Mouse (Mus musculus) activated CD4-positive, CD25-positive, alpha-beta regulatory T cell, adult 4 months (primary cell): ENCODE results near the gene Myadml2. TPM values are rescaled to one million over a fixed set of nuclear protein-coding genes. Genes with fewer than 3 reads are reported as not detected.

Experiments used
- ATAC-seq: one replicate; pipeline ENCODE4 v1.8.0; 2017
- polyA plus RNA-seq, 2 experiments: library from polyadenylated mRNA; unstranded; fragments of 100-300 nt; shearing (Covaris generic); gene quantifications; one replicate each; pipeline ENCODE4 v1.2.1; 2017

Myadml2 gene
- polyA plus RNA-seq, 2 experiments from 2014 or later: not detected

GRCm38 (mm10) chr11:120609250-120609649, 38.7 kb downstream of the Myadml2 start:
- no peak for ATAC-seq

GRCm38 (mm10) chr11:120608241-120609034, 39.5 kb downstream of the Myadml2 start, which contains the start of gene Npb:
TSS of gene Npb (plus strand) at chr11:120608477.
- ATAC-seq: no peak

- ATAC-seq: no peak
Measured at GRCm38 (mm10) chr11:120606764-120607163, 41.2 kb downstream of the Myadml2 start.

- ATAC-seq: no peak
Measured at GRCm38 (mm10) chr11:120605667-120606066, 42.3 kb downstream of the Myadml2 start.

- ATAC-seq: no peak
Measured at GRCm38 (mm10) chr11:120603545-120603944, 44.4 kb downstream of the Myadml2 start.

GRCm38 (mm10) chr11:120600716-120601115, 47.2 kb downstream of the Myadml2 start:
- peak; percentile 30 for ATAC-seq

GRCm38 (mm10) chr11:120598990-120599549, 48.9 kb downstream of the Myadml2 start:
- no peak for ATAC-seq

- ATAC-seq: peak; percentile 86
Measured at GRCm38 (mm10) chr11:120598283-120598989, 49.5 kb downstream of the Myadml2 start, which contains the start of the genes Alyref and Anapc11. TSS of gene Alyref (minus strand) at chr11:120598365. TSS of gene Anapc11 (plus strand) at chr11:120598421.

- ATAC-seq: peak; percentile 7
Measured at GRCm38 (mm10) chr11:120597240-120598235, 50.4 kb downstream of the Myadml2 start.

Other genes starting within 250 kb of the Myadml2 start
- gene Nploc4, start 210.4 kb downstream of the Myadml2 start, polyA plus RNA-seq: 1 to 10 TPM; 9.1 to 9.7 TPM
- gene Tspan10, start 205.5 kb downstream of the Myadml2 start, polyA plus RNA-seq: not detected
- gene Pde6g, start 194.7 kb downstream of the Myadml2 start, polyA plus RNA-seq: under 1 TPM in 1 of 2 experiments, not detected in 1; 0.38 TPM
- 1 to 10 TPM; 7.5 to 8.5 TPM for gene Oxld1, start 190.1 kb downstream of the Myadml2 start, polyA plus RNA-seq
- gene Ccdc137, start 190.0 kb downstream of the Myadml2 start, polyA plus RNA-seq: 10 to 100 TPM; 15.6 to 22.7 TPM
- gene Arl16, start 180.6 kb downstream of the Myadml2 start, polyA plus RNA-seq: 10 to 100 TPM; 24.4 to 30.8 TPM
- gene Mrpl12, start 163.5 kb downstream of the Myadml2 start, polyA plus RNA-seq: 10 to 100 TPM; 73.5 to 74.7 TPM
- gene Slc25a10, start 156.3 kb downstream of the Myadml2 start, polyA plus RNA-seq: 10 to 100 TPM in 1 of 2 experiments, 1 to 10 TPM in 1; 9.7 to 12.3 TPM
- not detected for gene Gcgr, start 117.5 kb downstream of the Myadml2 start, polyA plus RNA-seq
- gene Mcrip1, start 98.4 kb downstream of the Myadml2 start, polyA plus RNA-seq: 100 to 1,000 TPM; 121 to 128 TPM
- not detected for gene Ppp1r27, start 97.0 kb downstream of the Myadml2 start, polyA plus RNA-seq
- 100 to 1,000 TPM; 140 to 160 TPM for gene P4hb, start 74.9 kb downstream of the Myadml2 start, polyA plus RNA-seq
- 100 to 1,000 TPM; 601 to 860 TPM for gene Arhgdia, start 66.5 kb downstream of the Myadml2 start, polyA plus RNA-seq
- gene Alyref, start 49.8 kb downstream of the Myadml2 start, polyA plus RNA-seq: 10 to 100 TPM; 18.9 to 51.6 TPM
- 100 to 1,000 TPM; 112 to 117 TPM for gene Anapc11, start 49.7 kb downstream of the Myadml2 start, polyA plus RNA-seq
- not detected for gene Npb, start 39.7 kb downstream of the Myadml2 start, polyA plus RNA-seq
- 100 to 1,000 TPM in 1 of 2 experiments, 10 to 100 TPM in 1; 84.5 to 112 TPM for gene Pcyt2, start 30.2 kb downstream of the Myadml2 start, polyA plus RNA-seq
- gene Sirt7, start 22.9 kb downstream of the Myadml2 start, polyA plus RNA-seq: 10 to 100 TPM; 50.8 to 61.8 TPM
- 10 to 100 TPM; 10.7 to 14.3 TPM for gene Mafg, start 14.6 kb downstream of the Myadml2 start, polyA plus RNA-seq
- gene Pycr1, start 4.4 kb downstream of the Myadml2 start, polyA plus RNA-seq: under 1 TPM in 1 of 2 experiments, not detected in 1; 0.48 TPM
- not detected for gene Notum, start 13.0 kb upstream of the Myadml2 start, polyA plus RNA-seq
- gene Aspscr1, start 24.8 kb upstream of the Myadml2 start, polyA plus RNA-seq: 100 to 1,000 TPM in 1 of 2 experiments, 10 to 100 TPM in 1; 78.1 to 110 TPM
- gene Cenpx, start 65.6 kb upstream of the Myadml2 start, polyA plus RNA-seq: 100 to 1,000 TPM; 163 to 165 TPM
- 10 to 100 TPM; 19.7 to 24.1 TPM for gene Lrrc45, start 65.8 kb upstream of the Myadml2 start, polyA plus RNA-seq
- gene Rac3, start 73.3 kb upstream of the Myadml2 start, polyA plus RNA-seq: not detected
- gene Dcxr, start 79.1 kb upstream of the Myadml2 start, polyA plus RNA-seq: 10 to 100 TPM; 17.0 to 20.9 TPM
- not detected for gene Cbr2, start 84.0 kb upstream of the Myadml2 start, polyA plus RNA-seq
- gene Hmga1b, start 114.6 kb upstream of the Myadml2 start, polyA plus RNA-seq: 10 to 100 TPM; 35.6 to 69.1 TPM
- 1 to 10 TPM; 3.5 to 4.9 TPM for gene Rfng, start 136.0 kb upstream of the Myadml2 start, polyA plus RNA-seq
- gene Gps1, start 136.1 kb upstream of the Myadml2 start, polyA plus RNA-seq: 100 to 1,000 TPM; 118 to 137 TPM
- gene Dus1l, start 148.2 kb upstream of the Myadml2 start, polyA plus RNA-seq: 10 to 100 TPM; 30.9 to 31.9 TPM
- 10 to 100 TPM; 28.8 to 40.3 TPM for gene Fasn, start 176.4 kb upstream of the Myadml2 start, polyA plus RNA-seq